In genomic region chr15:78942663-78943062, GRCm38 (mm10) we compare ENCODE assay signal across 7 mouse cellular contexts. TPM values are rescaled to one million over a fixed set of nuclear protein-coding genes. Genes with fewer than 3 reads are reported as not detected.
DNase-seq lines count a peak whose midpoint lies in the region; ATAC-seq and TF ChIP-seq lines count a peak whose summit lies in the region.

No protein-coding gene starts in this region.

- WGBS in embryonic facial prominence, embryonic 11.5 days, result 5% methylated on average over 9 of the region's 9 CpGs
- 4% methylated on average over 9 of the region's 9 CpGs for WGBS in limb, embryonic 10.5 days
- 4% methylated on average over 9 of the region's 9 CpGs for WGBS in midbrain, embryonic 13.5 days
- 3% methylated on average over 9 of the region's 9 CpGs for WGBS in small intestine, adult 2 months

- H3K4me2 ChIP-seq in embryonic facial prominence, embryonic 11.5 days (ENCODE audit: low read depth, low read length), result peak overlapping the region; percentile 51
- peak overlapping the region; percentile 50 for H3K4me2 ChIP-seq in midbrain, embryonic 13.5 days (replicated peaks)

- DNase-seq in adrenal gland, postnatal 14 days, result peak; percentile 92
- peak; percentile 86 for DNase-seq in embryonic facial prominence, embryonic 11.5 days (ENCODE audit: low spot score)
- peak; percentile 98 for DNase-seq in heart, adult 11 months
- DNase-seq in kidney, adult 11 months, result peak; percentile 67
- peak; percentile 89 for DNase-seq in limb, embryonic 10.5 days (ENCODE audit: low spot score)

- H3K4me3 ChIP-seq in embryonic facial prominence, embryonic 11.5 days (ENCODE audit: low read depth, low read length), result peak overlapping the region; percentile 19; the same call in 1 of the 2 replicates
- peak overlapping the region; percentile 47 for H3K4me3 ChIP-seq in limb, embryonic 10.5 days
- H3K4me3 ChIP-seq in midbrain, embryonic 13.5 days (replicated peaks), result peak overlapping the region; percentile 29
- peak overlapping the region; percentile 55 for H3K4me3 ChIP-seq in small intestine, adult 2 months (ENCODE audit: low read depth, low read length)

- H3K9ac ChIP-seq in embryonic facial prominence, embryonic 11.5 days (replicated peaks; ENCODE audit: low read length), result peak overlapping the region; percentile 52; the same call in 1 of the 2 replicates
- H3K9ac ChIP-seq in midbrain, embryonic 13.5 days (replicated peaks), result peak overlapping the region; percentile 57

- H3K27me3 ChIP-seq in embryonic facial prominence, embryonic 11.5 days (ENCODE audit: control insufficient read depth, insufficient read depth, low read length), result no peaks in the 10 kb centered on the region
- no peaks in the 10 kb centered on the region for H3K27me3 ChIP-seq in limb, embryonic 10.5 days (ENCODE audit: low read depth, poor library complexity, severe bottlenecking)
- peaks cover 17% of the 10 kb centered on the region; the same call in 1 of the 2 replicates for H3K27me3 ChIP-seq in midbrain, embryonic 13.5 days
- H3K27me3 ChIP-seq in small intestine, adult 2 months (ENCODE audit: control insufficient read depth, insufficient read depth, low read length), result 0 out of 2 replicates have a peak, but pooled peaks cover 6% of the 10 kb centered on the region

- H3K36me3 ChIP-seq in embryonic facial prominence, embryonic 11.5 days (replicated peaks; ENCODE audit: control insufficient read depth, insufficient read depth, low read depth, low read length), result peaks cover 11% of the 10 kb centered on the region
- peaks cover 45% of the 10 kb centered on the region for H3K36me3 ChIP-seq in limb, embryonic 10.5 days
- peaks cover 44% of the 10 kb centered on the region for H3K36me3 ChIP-seq in midbrain, embryonic 13.5 days
- peaks cover 20% of the 10 kb centered on the region for H3K36me3 ChIP-seq in small intestine, adult 2 months (ENCODE audit: control insufficient read depth, insufficient read depth, low read length)

- TF ChIP-seq CTCF in small intestine, adult 2 months (IDR thresholded peaks at IDR 0.05; ENCODE audit: extremely low read depth, insufficient read length, insufficient replicate concordance, low read depth, low read length), result peak; percentile 83; the same call in 1 of the 2 replicates

- ATAC-seq in embryonic facial prominence, embryonic 11.5 days (replicated peaks; ENCODE audit: insufficient number of reproducible peaks, low FRiP score, low TSS enrichment, low read depth), result peak; percentile 58
- peak; percentile 65 for ATAC-seq in midbrain, embryonic 13.5 days

- no peak overlapping the region for H3K27ac ChIP-seq in embryonic facial prominence, embryonic 11.5 days (replicated peaks; ENCODE audit: low read depth, low read length)
- peak overlapping the region; percentile 80 for H3K27ac ChIP-seq in limb, embryonic 10.5 days
- H3K27ac ChIP-seq in midbrain, embryonic 13.5 days, result peak overlapping the region; percentile 44; the same call in 1 of the 2 replicates
- H3K27ac ChIP-seq in small intestine, adult 2 months (ENCODE audit: insufficient read depth, low read depth, low read length), result no peak overlapping the region

- no peaks in the 10 kb centered on the region for H3K9me3 ChIP-seq in embryonic facial prominence, embryonic 11.5 days (replicated peaks; ENCODE audit: control insufficient read depth, low read length)
- no peaks in the 10 kb centered on the region for H3K9me3 ChIP-seq in limb, embryonic 10.5 days (replicated peaks)
- H3K9me3 ChIP-seq in midbrain, embryonic 13.5 days, result no peaks in the 10 kb centered on the region

- TF ChIP-seq POLR2A in small intestine, adult 2 months (IDR thresholded peaks at IDR 0.05; ENCODE audit: low read depth, low read length), result no peak

- H3K4me1 ChIP-seq in embryonic facial prominence, embryonic 11.5 days (ENCODE audit: control insufficient read depth, insufficient read depth, low read length), result peaks cover 3% of the 10 kb centered on the region
- peaks cover 15% of the 10 kb centered on the region for H3K4me1 ChIP-seq in limb, embryonic 10.5 days
- H3K4me1 ChIP-seq in midbrain, embryonic 13.5 days (replicated peaks), result peaks cover 15% of the 10 kb centered on the region
- no peaks in the 10 kb centered on the region for H3K4me1 ChIP-seq in small intestine, adult 2 months (ENCODE audit: control insufficient read depth, insufficient read depth, insufficient read length, low read length)

RNA-seq across cellular contexts. Expression of gene Triobp, which starts 4.9 kb away (rescaled TPM):
- 82.2 and 85.0 TPM in 2 replicates for total RNA-seq in adrenal gland, postnatal 14 days (2021)
- 33.4 and 36.9 TPM in 2 replicates for polyA plus RNA-seq in embryonic facial prominence, embryonic 11.5 days (2014; fragmentation: Nextera tagmentation; extraction: Ambion mirVana)
- polyA plus RNA-seq in limb, embryonic 10.5 days (2016; fragmentation: Nextera tagmentation; extraction: Ambion mirVana), result 47.9 and 54.6 TPM in 2 replicates
- 38.3 and 42.6 TPM in 2 replicates for polyA plus RNA-seq in midbrain, embryonic 13.5 days (2015; fragmentation: Nextera tagmentation; extraction: Ambion mirVana)
- polyA plus RNA-seq in small intestine, adult 2 months (2012; rRNA removed), result 43.3 and 123 TPM in 2 replicates

RNA-seq across cellular contexts. Expression of gene Nol12, which starts 7.9 kb away (rescaled TPM):
- 37.0 and 44.4 TPM in 2 replicates for total RNA-seq in adrenal gland, postnatal 14 days (2021)
- polyA plus RNA-seq in embryonic facial prominence, embryonic 11.5 days (2014; fragmentation: Nextera tagmentation; extraction: Ambion mirVana), result 56.7 and 58.8 TPM in 2 replicates
- 70.6 and 84.9 TPM in 2 replicates for polyA plus RNA-seq in limb, embryonic 10.5 days (2016; fragmentation: Nextera tagmentation; extraction: Ambion mirVana)
- polyA plus RNA-seq in midbrain, embryonic 13.5 days (2015; fragmentation: Nextera tagmentation; extraction: Ambion mirVana), result 53.1 and 58.0 TPM in 2 replicates
- 7.3 and 11.7 TPM in 2 replicates for polyA plus RNA-seq in small intestine, adult 2 months (2012; rRNA removed)

RNA-seq across cellular contexts. Expression of gene Lgals1, which starts 16.1 kb away (rescaled TPM):
- total RNA-seq in adrenal gland, postnatal 14 days (2021), result 554 and 561 TPM in 2 replicates
- polyA plus RNA-seq in embryonic facial prominence, embryonic 11.5 days (2014; fragmentation: Nextera tagmentation; extraction: Ambion mirVana), result 547 and 598 TPM in 2 replicates
- polyA plus RNA-seq in limb, embryonic 10.5 days (2016; fragmentation: Nextera tagmentation; extraction: Ambion mirVana), result 292 and 458 TPM in 2 replicates
- polyA plus RNA-seq in midbrain, embryonic 13.5 days (2015; fragmentation: Nextera tagmentation; extraction: Ambion mirVana), result 109 and 125 TPM in 2 replicates
- polyA plus RNA-seq in small intestine, adult 2 months (2012; rRNA removed), result 51.7 and 77.0 TPM in 2 replicates

RNA-seq across cellular contexts. Expression of gene Pdxp, which starts 28.9 kb away (rescaled TPM):
- 4.4 and 6.2 TPM in 2 replicates for total RNA-seq in adrenal gland, postnatal 14 days (2021)
- polyA plus RNA-seq in embryonic facial prominence, embryonic 11.5 days (2014; fragmentation: Nextera tagmentation; extraction: Ambion mirVana), result 32.9 and 35.7 TPM in 2 replicates
- polyA plus RNA-seq in limb, embryonic 10.5 days (2016; fragmentation: Nextera tagmentation; extraction: Ambion mirVana), result 37.1 and 40.8 TPM in 2 replicates
- polyA plus RNA-seq in midbrain, embryonic 13.5 days (2015; fragmentation: Nextera tagmentation; extraction: Ambion mirVana), result 55.8 and 63.2 TPM in 2 replicates
- polyA plus RNA-seq in small intestine, adult 2 months (2012; rRNA removed), result 3.9 and 4.2 TPM in 2 replicates

RNA-seq across cellular contexts. Expression of gene Sh3bp1, which starts 43.1 kb away (rescaled TPM):
- 6.6 and 15.2 TPM in 2 replicates for total RNA-seq in adrenal gland, postnatal 14 days (2021)
- polyA plus RNA-seq in embryonic facial prominence, embryonic 11.5 days (2014; fragmentation: Nextera tagmentation; extraction: Ambion mirVana), result 25.2 and 29.7 TPM in 2 replicates
- polyA plus RNA-seq in limb, embryonic 10.5 days (2016; fragmentation: Nextera tagmentation; extraction: Ambion mirVana), result 51.1 and 51.2 TPM in 2 replicates
- polyA plus RNA-seq in midbrain, embryonic 13.5 days (2015; fragmentation: Nextera tagmentation; extraction: Ambion mirVana), result 2.5 and 4.9 TPM in 2 replicates
- 41.3 and 48.8 TPM in 2 replicates for polyA plus RNA-seq in small intestine, adult 2 months (2012; rRNA removed)

Comparison
In these comparisons a context has a peak if more than half of its experiments do, and no peak if none do; other contexts are left out.
1. H3K27ac ChIP-seq: peak in limb, embryonic 10.5 days (single experiment) and midbrain, embryonic 13.5 days (single experiment); none in embryonic facial prominence, embryonic 11.5 days (single experiment) and small intestine, adult 2 months (single experiment).
2. Peak in every context shown above with its lines, with median percentiles within 50 percentile points of each other: DNase-seq and H3K4me3 ChIP-seq.